Mouse (Mus musculus) lung, postnatal 10 days (tissue): ENCODE measurements at regions not wholly inside any gene's neighbourhood (a gene's known extent, or its start where the extent isn't known, plus 50 kb on each side); places are given as distances from the start of the nearest gene placed in this dataset.

Experiments
- DNase-seq: peaks from one replicate; pipeline ENCODE4 v3.0.0; 2021

- no peak for DNase-seq
Observed at GRCm38 (mm10) chr14:24956528-24957210, 469.7 kb downstream of the Rps24 start.

DNA sequence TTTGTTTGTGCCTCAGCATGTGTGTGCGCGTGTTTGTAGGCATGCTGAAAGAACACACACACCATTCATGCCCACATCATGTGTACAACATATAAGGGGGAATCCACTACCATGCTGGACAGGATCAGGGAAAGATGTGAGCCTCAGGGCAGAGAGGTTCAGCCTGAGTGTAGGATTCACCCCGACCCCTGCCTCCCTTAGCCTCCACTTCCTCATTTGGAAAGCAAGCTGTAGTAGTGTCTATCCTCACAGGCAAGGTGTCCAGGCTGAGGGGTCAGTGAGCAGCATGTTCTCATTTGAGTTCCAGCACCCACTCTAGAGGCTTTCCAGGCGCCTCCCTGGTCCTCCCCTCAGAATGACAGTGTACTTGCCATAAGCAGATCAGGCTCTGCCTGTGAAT is 470.5 kb downstream of the Rps24 start:
- no peak for DNase-seq

GRCm38 (mm10) chr14:24958821-24959220 is 471.9 kb downstream of the Rps24 start:
- DNase-seq, result no peak

DNA sequence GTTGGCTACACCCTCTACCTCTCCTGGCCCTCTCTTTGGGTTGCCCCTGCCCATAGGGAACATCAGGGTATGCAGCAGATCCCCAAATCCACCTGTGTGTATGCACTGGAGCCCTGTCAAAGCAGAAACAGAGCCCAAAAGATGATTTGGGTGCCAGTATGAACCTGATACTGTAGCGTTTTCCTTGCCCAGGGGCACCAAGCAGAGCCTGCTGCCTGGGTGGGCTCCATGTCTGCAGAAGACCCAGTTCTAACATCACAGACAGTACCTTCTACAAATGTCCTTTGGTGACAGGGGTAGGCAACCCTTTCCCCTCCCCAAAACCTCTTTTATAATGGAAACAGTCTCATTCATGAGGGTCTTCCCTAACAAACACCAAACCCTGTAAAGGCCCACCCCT is 472.5 kb downstream of the Rps24 start:
- DNase-seq, result no peak

DNA sequence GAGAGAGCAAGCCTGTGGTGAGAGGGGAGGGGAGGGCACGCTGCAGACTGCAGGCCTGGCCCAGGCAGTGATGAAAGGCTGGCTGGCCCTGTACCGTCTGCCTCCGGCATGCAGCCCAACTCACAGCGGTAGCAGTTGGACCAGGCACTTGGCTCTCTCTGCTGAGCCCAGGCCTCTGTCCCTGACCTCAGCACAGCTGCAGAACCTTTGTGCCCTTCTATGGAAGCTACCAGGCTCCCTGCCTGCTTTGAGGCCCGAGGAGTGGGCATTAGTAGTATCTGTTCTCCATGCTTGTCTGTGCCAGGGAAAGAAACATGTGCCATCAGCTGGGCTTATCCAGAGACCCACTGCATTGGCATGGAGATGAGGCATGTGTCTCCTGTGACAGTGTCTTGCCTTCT is 473.2 kb downstream of the Rps24 start:
- DNase-seq, result peak; percentile 40

DNA sequence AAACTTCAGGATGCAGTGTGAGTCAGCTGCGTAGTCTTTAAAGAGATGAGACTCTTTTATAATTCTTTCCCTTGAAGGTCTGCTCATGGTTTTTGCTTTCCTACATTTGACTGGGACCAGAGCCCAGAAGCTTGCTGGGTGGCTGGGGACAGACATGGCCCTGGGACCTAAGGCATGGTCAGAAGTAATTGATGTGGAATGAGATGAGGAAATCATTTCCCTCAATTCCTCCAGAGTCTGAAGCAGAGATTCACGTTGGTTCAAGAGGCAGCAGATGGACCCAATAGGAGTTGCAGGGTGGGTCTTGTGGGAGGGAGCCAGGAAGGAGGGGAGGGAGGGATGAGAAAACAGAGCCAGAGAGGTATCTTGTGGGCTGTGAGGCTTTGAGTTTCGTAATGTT is 473.9 kb downstream of the Rps24 start:
- peak; percentile 12 for DNase-seq

- DNase-seq, result no peak
Observed at GRCm38 (mm10) chr14:24961721-24962120, 474.8 kb downstream of the Rps24 start.

- no peak for DNase-seq
Observed at GRCm38 (mm10) chr14:24969584-24969983, 482.7 kb downstream of the Rps24 start.

- no peak for DNase-seq
Observed at GRCm38 (mm10) chr14:24972357-24972756, 485.4 kb downstream of the Rps24 start.

GRCm38 (mm10) chr14:24973039-24973438 is 485.9 kb upstream of the Zmiz1 start:
- DNase-seq, result no peak

GRCm38 (mm10) chr14:24973591-24973990 is 485.4 kb upstream of the Zmiz1 start:
- no peak for DNase-seq

DNA sequence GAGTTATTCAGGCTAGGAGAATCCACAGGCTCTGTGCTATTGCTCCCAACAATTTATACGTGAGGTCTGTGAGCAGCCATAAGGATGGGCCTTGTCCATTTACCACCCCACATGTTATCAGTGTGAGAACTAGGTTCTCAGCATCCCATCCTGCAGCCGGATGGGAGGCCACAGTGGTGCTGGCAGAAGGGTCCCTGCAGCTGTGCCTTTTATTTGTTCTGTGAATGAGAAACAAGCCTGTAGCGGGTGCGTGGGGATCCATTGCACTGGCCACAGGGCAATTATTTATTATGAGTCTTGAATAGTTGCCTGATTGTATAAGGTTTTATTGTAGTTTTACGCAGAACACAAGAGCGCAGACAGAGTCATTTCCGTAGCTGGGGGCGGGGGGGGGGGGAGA is 476.5 kb upstream of the Zmiz1 start:
- no peak for DNase-seq

DNA sequence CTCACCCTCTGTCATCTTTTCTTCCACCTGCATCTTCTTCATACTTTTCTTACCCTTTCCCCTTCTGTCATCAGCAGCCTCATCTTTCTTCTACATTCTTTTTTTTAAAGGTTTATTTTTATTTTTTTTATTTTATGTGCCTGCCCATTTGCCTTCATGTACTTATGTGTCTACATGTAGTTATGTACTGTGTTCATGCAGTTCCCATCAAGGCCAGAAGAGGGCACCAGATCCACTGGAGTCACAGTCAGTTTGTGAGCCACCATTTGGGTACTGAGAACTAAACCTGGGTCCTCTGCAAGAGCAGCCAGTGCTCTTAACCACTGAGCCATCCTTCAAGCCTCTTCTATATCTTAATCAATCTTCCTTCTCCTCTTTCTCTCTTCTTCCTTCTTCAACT is 475.7 kb upstream of the Zmiz1 start:
- peak; percentile 31 for DNase-seq

DNA sequence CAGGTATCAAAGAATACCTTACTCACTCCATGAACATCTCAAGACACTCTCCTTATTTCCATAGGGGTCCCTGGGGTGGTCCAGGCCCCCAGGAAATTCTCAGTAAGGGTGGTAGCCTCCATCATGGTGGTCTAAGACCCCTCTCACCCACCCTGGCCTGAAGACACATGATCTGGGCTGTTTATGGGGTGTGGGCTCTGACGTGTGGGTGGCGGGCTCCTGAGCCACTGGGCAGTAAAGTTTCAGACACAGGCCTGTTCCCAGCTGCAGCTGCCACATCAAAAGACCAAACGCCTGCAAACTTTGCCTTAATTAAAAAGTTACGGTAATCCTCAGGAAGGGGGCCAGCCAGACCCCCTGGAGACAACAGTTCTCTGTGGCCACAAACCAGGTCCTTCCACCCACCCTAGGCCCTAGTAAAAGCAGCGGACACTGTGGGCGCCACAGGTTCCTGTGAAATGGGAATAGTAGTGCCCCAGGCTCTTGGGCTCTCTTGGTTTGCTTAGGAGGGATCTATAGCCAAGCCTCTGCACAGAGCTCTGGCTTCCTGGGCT is 473.1 kb upstream of the Zmiz1 start:
- no peak for DNase-seq

DNA sequence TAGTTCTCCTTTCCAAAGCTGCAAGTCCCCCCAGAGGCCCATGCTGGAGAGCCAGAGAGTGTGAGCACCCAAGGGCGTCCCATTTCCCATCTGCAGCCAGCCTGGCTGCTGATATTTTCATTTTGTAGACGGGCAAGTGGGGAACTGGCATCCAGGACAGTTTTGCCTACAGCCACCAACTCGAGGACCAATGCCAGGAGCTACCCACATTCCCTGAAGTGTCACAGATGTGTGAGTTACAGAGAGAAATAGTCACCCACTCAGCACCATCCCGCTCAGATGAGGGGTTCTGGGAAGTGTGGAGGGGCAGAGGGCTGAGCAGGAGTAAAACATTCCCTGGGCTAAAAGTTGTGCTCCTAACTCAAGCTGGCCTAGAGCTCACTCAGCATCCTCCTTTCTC is 472.6 kb upstream of the Zmiz1 start:
- DNase-seq, result no peak

GRCm38 (mm10) chr14:24993751-24994658 is 465.0 kb upstream of the Zmiz1 start:
- DNase-seq, result peak; percentile 56

DNA sequence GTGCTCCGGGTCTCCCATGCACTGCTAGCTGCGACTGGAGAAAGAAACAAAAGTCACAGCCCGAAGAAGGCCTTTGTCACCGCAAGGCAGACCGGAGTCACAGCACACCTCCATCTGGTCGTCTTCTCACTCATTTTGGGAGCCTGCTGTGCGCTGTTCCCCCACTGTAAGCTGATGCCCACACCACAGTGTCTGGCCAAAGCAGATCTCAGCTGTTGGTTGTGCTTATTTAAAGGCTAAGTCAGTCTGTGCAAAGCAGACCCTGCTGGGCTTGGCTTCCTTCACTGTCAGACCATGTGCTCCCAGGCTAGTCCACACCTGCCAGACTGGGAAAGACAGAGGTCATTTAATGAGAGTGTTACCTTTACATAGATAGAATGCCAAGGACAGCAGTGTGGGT is 463.8 kb upstream of the Zmiz1 start:
- DNase-seq, result no peak

GRCm38 (mm10) chr14:24997786-24998509 is 461.0 kb upstream of the Zmiz1 start:
- DNase-seq, result no peak

DNA sequence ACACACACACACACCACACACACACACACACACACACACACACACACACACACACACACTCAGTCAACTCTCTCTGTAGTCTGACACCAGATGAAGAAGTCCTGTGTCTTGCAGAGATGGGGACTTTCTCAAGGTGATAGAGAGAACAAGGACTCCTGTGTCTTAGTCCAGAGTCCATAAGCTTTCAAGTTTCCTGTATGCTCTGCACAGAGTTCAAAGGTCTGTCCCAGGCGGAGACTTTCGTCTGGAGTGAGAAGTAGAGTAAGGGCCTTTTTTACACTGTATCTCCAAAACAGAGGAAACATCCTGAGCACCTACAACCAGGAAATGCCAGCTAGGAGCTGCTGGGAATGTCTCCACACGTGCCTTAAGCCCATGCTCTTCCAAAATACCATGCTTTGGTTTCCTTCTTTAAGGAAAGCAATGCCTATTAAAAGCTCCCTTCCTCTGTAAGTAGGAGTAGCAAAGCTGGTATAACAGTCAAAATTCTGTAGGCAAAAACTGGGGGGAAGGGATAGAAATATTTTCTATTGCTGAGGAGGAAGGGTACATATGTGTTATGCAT is 459.9 kb upstream of the Zmiz1 start:
- DNase-seq, result no peak

DNA sequence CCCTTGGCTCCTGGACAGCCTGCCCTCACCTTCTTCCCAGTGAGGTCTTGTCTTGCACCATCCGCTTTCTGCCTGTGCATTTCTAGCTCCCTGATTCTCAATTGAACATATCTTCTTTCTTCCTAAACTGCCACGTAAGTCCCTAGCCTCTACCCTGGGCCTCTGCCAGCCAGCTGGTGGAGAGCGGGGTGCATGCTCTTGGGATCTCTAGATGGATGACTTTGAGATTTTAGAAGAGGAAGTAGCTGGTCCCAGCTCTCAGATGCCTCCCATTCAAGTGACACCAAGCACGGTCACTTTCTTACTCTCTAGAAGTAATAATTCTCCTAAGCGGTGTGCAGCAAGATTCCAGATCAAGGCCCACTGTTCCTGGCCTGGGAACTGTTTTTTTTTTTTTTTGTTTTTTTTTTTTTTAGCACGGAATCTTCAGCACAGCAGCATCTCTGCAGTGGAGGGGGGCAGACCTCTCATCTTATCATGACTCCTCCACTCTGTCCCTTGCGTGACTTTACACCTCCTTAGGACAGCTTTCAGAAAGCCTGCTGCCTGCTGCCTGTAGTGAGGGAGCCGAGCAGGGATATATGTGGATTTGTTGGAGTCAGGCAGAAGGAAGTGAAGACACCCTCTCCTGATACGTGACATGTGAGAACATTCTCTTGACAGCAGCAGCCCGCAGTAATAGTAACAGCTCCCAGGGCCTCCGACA is 453.6 kb upstream of the Zmiz1 start:
- no peak for DNase-seq

DNA sequence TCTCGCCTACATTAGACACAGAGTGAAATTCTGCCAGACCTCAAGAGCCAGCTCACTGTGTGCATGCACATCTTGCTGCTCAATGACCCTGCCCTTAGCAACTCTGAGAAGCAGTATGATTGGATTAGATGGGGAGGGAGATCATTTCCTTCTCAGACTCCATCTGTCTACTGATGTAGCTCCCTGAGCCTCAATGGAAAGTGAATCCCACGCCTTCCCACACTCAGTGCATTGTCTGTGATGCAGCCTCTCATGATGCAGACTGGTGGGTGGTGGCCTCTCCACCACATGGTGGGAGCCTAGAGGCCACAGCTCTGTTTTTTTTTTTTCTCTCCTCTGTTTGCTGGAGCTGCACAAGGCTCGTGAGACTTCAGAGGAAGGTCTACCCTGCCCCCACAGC is 447.1 kb upstream of the Zmiz1 start:
- no peak for DNase-seq
